Mouse (Mus musculus): ENCODE measurements at regions not wholly inside any gene's neighbourhood (a gene's known extent, or its start where the extent isn't known, plus 50 kb on each side); places are given as distances from the start of the nearest gene placed in this dataset.

DNA sequence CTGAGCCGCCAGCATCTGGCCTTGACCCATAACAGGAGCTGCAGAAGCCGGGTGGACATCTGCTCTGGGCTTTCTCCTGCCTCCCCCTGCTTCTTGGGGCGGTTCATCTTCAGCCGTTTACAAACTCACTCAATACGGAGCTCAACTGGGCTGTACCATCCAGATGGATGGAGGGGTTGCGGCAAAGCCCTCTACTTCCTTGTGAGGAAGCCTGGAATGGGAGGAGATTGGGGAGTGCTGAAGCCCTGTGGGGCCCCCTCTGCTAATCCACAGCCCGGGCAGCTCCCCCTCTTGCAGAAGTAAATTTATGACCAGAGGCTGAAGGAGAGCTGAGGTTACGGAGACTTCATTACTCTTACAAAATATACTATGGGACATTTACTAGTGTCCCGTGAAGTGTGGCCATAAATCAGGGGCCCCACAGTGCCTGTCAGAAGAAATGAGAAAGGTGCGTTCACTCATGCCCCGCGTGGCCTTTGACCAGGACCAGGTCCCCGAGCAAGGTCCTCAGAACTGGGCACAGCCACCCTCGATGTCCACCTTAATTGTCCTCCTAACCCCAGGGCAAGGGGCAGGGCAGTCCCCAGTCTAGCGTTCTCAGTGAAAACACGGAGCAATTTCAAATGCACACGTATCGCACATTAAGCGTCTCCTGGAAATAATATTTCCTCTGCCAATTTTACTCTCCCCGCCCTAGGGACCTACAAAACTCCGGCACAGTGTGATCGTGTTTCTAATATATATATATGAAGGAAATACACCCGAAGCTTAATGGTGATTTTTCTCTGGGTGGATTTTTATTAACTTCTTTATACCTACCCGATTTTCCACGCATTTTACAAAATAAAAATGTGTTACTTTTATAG, 115.1 kb downstream of the Cdc5l start:
- 0 out of 2 replicates have a peak, but pooled peaks cover 16% of the 10 kb centered on the region for H3K4me1 ChIP-seq
- H3K4me2 ChIP-seq (replicated peaks), result no peak overlapping the region
- H3K9me3 ChIP-seq, result no peaks in the 10 kb centered on the region
- ATAC-seq (ENCODE audit: insufficient number of reproducible peaks, insufficient read depth, low FRiP score, low TSS enrichment), result no peak
- no peak overlapping the region for H3K4me3 ChIP-seq
- no peaks in the 10 kb centered on the region for H3K27me3 ChIP-seq
- no peak overlapping the region for H3K27ac ChIP-seq
- no peak overlapping the region for H3K9ac ChIP-seq
- no peaks in the 10 kb centered on the region for H3K36me3 ChIP-seq
- 60% methylated on average over 25 of the region's 25 CpGs for WGBS

DNA sequence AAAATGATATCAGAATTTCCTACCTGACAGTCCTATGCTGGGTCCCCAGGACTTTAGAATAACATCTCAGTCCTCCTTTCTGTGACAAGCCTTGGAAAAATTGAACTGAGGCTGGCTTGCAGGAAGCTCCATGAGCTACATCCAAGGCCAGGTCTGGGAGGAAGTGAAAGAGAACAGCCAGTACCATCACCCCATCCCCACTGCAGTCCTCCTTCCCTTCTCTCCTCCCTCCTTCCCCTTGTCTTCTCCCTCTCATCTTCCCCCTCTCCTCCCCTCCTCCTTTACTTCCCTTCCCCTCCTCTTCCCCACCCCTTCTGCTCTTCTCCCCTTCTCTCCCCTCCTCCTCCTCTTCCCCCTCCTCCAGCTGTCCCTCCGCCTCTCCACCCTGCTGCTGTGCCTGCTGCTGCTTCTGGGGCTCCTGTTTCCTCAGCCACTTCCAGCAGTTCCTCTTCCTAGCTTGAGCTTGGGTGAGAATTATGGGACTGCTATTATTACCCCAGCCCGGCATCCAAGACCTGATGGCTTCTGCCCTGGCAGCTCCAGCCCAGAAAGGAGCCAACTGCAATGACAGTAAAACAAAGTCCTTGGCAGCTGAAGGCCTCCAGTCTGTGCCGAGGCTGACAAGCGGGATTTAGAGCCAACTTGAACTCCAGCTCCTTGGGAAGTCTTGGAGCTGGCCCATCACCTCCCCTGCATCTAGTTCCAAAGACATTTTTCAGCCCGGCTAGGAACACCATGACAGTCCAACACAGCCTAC, 120.8 kb downstream of the Cdc5l start:
- no peak for ATAC-seq (ENCODE audit: insufficient number of reproducible peaks, insufficient read depth, low FRiP score, low TSS enrichment)
- H3K27me3 ChIP-seq, result no peaks in the 10 kb centered on the region
- no peak overlapping the region for H3K9ac ChIP-seq
- WGBS, result 78% methylated on average over 5 of the region's 5 CpGs
- no peak overlapping the region for H3K27ac ChIP-seq
- H3K4me2 ChIP-seq (replicated peaks), result no peak overlapping the region
- peaks cover 8% of the 10 kb centered on the region for H3K9me3 ChIP-seq
- H3K36me3 ChIP-seq, result no peaks in the 10 kb centered on the region
- no peak overlapping the region for H3K4me3 ChIP-seq
- no peaks in the 10 kb centered on the region for H3K4me1 ChIP-seq

DNA sequence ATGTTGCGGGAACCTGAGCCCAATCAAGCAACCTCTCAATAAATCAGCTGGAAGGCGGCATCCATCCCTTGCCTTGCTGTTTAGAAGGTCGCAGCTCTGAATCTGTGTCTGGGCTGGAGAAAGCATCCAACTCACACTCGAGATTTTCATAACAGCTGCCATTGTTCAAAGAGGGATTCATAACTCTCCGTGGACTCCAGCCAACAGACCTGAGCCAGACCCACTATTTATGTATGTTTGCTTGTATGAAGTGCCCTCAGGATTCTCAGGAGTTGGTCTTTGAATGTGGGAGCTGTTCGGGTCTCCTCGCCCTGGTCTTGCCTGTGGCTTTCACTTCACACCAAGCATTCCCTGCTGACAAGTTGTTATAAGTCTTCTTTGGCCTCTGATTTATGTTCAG, 127.0 kb downstream of the Cdc5l start:
- 82% methylated on average over 7 of the region's 7 CpGs for WGBS
- Histone ChIP-seq H3K27me3 (no peaks in the 10 kb centered on the region), H3K27ac (no peak overlapping the region), H3K4me3 (no peak overlapping the region), H3K4me1 (no peaks in the 10 kb centered on the region), H3K9ac (no peak overlapping the region), H3K36me3 (no peaks in the 10 kb centered on the region), H3K4me2 (replicated peaks) (no peak overlapping the region), H3K9me3 (peaks cover 8% of the 10 kb centered on the region)
- no peak for ATAC-seq (ENCODE audit: insufficient number of reproducible peaks, insufficient read depth, low FRiP score, low TSS enrichment)

DNA sequence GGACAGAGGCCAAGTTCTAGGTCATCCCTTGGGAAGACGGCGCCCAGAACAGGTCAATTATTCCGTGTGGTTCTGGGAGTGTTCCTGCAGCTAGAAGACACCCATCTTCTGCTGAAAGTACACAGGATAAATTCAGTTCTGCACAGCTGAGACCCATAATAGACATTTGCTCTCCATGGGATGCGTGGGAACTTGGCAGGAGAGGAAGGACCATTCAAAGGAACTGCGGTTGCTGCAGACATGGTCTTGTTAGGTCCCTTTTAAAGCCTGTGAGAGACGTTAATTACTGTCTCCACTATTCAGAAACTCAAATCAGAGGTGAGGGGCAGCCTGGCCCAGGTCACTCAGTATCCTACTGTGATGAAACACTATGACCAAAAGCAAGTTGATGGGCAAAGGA, 130.4 kb downstream of the Cdc5l start:
- H3K9me3 ChIP-seq, result no peaks in the 10 kb centered on the region
- H3K4me1 ChIP-seq, result peaks cover 7% of the 10 kb centered on the region
- no peak overlapping the region for H3K27ac ChIP-seq
- 89% methylated on average over 6 of the region's 6 CpGs for WGBS
- H3K4me3 ChIP-seq, result no peak overlapping the region
- H3K4me2 ChIP-seq (replicated peaks), result no peak overlapping the region
- ATAC-seq (ENCODE audit: insufficient number of reproducible peaks, insufficient read depth, low FRiP score, low TSS enrichment), result no peak
- no peaks in the 10 kb centered on the region for H3K36me3 ChIP-seq
- no peaks in the 10 kb centered on the region for H3K27me3 ChIP-seq
- H3K9ac ChIP-seq, result no peak overlapping the region

DNA sequence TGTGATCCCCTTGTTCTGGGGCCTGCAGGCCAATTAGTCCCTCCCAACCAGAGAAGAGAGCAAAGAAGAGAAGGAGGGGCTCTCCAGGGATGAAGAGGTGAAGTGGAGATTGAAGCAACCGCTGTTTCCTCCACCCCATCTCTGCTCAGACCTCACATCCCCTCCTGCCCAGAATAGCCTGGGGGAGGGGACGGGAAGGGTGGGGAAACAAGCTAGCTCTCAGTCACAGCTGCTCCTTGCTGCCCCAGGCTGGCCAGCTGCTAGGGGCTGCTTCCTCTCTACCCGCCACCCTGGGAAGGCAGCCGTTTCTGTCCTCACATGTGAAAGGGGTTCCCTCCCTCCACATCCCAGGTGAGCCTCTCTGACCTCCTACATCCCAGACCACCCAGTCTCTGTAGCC, 135.2 kb downstream of the Cdc5l start:
- Histone ChIP-seq H3K9ac (no peak overlapping the region), H3K4me1 (peaks cover 10% of the 10 kb centered on the region), H3K9me3 (no peaks in the 10 kb centered on the region), H3K4me2 (replicated peaks) (no peak overlapping the region; the same call in 1 of the 2 replicates), H3K4me3 (no peak overlapping the region), H3K27ac (peak overlapping the region; percentile 61), H3K27me3 (no peaks in the 10 kb centered on the region), H3K36me3 (no peaks in the 10 kb centered on the region)
- 18% methylated on average over 4 of the region's 4 CpGs for WGBS
- 0 out of 2 replicates have a peak, but pooled peaks have one; percentile 60 for ATAC-seq (ENCODE audit: insufficient number of reproducible peaks, insufficient read depth, low FRiP score, low TSS enrichment)

DNA sequence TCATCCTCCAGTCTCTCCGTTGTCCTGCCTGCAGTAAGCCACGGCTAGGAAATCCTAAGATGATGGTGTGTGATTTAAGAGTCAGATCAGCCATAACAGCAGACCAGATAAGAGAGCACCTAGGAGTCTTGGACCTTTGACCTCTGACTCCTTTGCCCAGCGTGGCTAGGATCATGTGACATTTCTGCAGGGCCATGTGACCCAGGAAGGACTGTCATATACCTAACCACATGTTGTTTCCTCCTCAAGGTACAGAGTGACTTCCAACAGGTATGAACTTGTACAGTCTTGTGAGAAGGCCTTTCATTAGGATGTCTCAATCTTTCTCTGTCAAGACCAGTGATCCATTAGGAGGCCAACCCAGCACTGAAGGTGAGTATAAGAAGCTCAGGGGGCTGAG, 135.7 kb downstream of the Cdc5l start:
- Histone ChIP-seq H3K9me3 (no peaks in the 10 kb centered on the region), H3K4me2 (replicated peaks) (no peak overlapping the region), H3K4me3 (no peak overlapping the region), H3K36me3 (no peaks in the 10 kb centered on the region), H3K4me1 (peaks cover 14% of the 10 kb centered on the region), H3K27ac (no peak overlapping the region), H3K9ac (no peak overlapping the region), H3K27me3 (no peaks in the 10 kb centered on the region)
- 0 out of 2 replicates have a peak, but pooled peaks have one; percentile 6 for ATAC-seq (ENCODE audit: insufficient number of reproducible peaks, insufficient read depth, low FRiP score, low TSS enrichment)
- 74% methylated on average over 3 of the region's 3 CpGs for WGBS

DNA sequence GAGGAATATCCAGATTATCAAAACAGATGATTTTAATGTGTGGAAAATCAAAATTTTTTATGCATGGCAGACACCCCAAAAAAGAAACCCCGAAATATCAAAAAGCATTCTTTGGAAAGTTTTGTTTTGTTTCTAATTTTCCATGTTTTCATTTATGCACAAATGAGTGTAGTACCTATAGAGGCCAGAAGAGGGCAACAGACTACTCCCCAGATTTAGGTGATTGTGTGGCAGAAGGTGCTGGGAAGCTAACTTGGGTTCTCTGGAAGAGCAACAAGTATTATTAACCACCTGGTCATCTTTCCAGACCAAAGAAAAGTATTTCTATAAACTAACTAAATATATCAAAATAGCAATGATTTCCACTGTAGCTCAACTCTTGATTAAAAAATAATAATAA, 137.2 kb downstream of the Cdc5l start:
- peaks cover 19% of the 10 kb centered on the region for H3K4me1 ChIP-seq
- no peak overlapping the region for H3K4me3 ChIP-seq
- H3K4me2 ChIP-seq (replicated peaks), result no peak overlapping the region
- WGBS, result 81% methylated on average over 1 of the region's 1 CpGs
- no peaks in the 10 kb centered on the region for H3K9me3 ChIP-seq
- no peak overlapping the region for H3K27ac ChIP-seq
- H3K27me3 ChIP-seq, result no peaks in the 10 kb centered on the region
- ATAC-seq (ENCODE audit: insufficient number of reproducible peaks, insufficient read depth, low FRiP score, low TSS enrichment), result no peak
- H3K36me3 ChIP-seq, result no peaks in the 10 kb centered on the region
- H3K9ac ChIP-seq, result no peak overlapping the region

DNA sequence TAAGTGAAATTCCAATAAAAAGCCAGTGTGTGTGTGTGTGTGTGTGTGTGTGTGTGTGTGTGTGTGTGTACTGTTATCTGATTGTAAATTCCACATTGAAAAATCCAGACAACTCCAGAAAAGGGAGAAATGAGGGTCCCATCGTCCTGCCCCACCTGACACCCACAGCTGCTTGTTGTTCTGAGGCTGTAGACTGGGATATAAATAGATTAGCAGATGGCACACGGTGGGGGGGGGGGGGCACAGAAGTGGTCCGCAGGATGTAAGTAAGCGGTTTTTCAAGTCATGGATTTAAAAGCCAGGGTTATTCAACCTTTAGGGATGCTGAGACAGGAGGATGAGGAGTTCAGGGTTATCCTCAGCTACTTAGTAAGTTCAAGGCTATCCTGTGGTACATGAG, 138.7 kb downstream of the Cdc5l start:
- Histone ChIP-seq H3K9ac (no peak overlapping the region), H3K36me3 (no peaks in the 10 kb centered on the region), H3K9me3 (no peaks in the 10 kb centered on the region), H3K27ac (no peak overlapping the region), H3K27me3 (no peaks in the 10 kb centered on the region), H3K4me2 (replicated peaks) (no peak overlapping the region), H3K4me3 (no peak overlapping the region), H3K4me1 (peaks cover 19% of the 10 kb centered on the region)
- ATAC-seq (ENCODE audit: insufficient number of reproducible peaks, insufficient read depth, low FRiP score, low TSS enrichment), result no peak
- 79% methylated on average over 4 of the region's 4 CpGs for WGBS

DNA sequence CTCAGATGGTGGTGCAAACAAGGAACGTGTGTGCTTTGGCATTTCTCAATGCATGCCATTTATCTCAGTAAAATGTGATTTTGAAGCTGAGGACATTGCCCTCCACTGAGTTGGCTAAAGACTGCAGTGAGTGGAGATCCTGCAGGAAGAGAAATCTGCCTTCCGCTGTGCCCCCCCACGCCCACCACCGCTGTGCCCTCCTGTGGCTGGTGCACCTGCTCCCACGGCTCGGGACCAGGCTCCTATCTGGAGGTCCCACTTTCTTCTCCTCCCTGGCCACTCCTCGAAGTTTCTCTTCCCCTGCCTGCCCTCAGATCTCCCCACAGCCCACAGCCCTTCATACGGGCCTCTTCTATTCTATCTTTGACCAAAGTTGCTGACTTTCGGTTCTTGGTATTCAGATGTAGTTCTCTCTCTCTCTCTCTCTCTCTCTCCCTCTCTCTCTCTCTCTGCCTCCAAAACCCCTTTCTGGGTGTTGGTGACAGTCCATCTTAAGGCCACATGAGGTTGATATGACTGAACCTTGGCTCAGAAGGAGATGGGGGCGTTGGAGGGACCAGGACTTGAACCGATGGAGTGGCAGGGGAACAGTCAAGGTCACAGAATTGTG, 139.2 kb downstream of the Cdc5l start:
- Histone ChIP-seq H3K27me3 (no peaks in the 10 kb centered on the region), H3K4me3 (no peak overlapping the region), H3K9me3 (no peaks in the 10 kb centered on the region), H3K36me3 (no peaks in the 10 kb centered on the region), H3K9ac (no peak overlapping the region), H3K4me2 (replicated peaks) (no peak overlapping the region), H3K27ac (no peak overlapping the region), H3K4me1 (peaks cover 19% of the 10 kb centered on the region)
- 88% methylated on average over 11 of the region's 11 CpGs for WGBS
- ATAC-seq (ENCODE audit: insufficient number of reproducible peaks, insufficient read depth, low FRiP score, low TSS enrichment), result no peak

DNA sequence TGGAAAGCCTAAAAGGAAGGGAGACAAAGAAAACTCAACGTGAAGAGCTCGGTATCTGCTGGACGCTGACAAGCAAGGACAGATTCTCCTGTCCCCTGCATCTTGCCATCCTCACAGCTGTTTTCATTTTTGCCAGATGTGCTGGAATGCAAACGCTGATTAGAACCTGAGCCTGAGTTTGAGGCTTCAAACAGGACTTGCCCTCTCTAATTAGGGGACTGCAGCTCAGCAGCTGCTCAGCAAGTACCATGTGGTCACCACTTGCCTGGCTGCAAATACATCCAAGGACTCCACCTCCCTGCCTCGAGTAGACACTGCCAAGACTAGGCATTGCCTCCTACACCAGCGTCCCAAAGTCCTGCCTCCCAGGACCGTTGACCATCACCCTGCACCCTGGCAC, 140.7 kb downstream of the Cdc5l start:
- Histone ChIP-seq H3K9ac (no peak overlapping the region), H3K9me3 (no peaks in the 10 kb centered on the region), H3K4me1 (peaks cover 10% of the 10 kb centered on the region), H3K4me3 (no peak overlapping the region), H3K36me3 (no peaks in the 10 kb centered on the region), H3K4me2 (replicated peaks) (no peak overlapping the region), H3K27ac (no peak overlapping the region), H3K27me3 (no peaks in the 10 kb centered on the region)
- WGBS, result 43% methylated on average over 7 of the region's 7 CpGs
- ATAC-seq (ENCODE audit: insufficient number of reproducible peaks, insufficient read depth, low FRiP score, low TSS enrichment), result no peak

DNA sequence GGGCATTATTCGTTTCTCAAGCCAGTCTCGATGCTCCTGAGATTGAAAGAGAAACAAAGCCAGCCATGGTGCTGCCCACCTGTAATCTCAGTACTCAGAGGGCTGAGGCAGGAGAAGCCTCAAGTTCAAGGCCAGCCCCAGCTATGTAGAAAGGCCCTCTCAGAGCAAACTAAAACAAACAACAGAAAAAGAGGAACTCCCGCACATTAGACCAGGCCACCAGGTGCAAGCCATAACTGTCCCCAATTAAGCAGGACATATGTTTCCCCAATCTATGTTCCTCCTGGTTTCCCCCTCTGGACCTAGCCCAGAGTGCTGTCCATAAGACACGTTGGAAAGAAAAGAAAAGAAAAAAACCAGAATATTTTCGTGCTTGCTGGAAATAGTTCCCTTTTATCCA, 142.5 kb downstream of the Cdc5l start:
- no peak overlapping the region for H3K9ac ChIP-seq
- H3K4me2 ChIP-seq (replicated peaks), result no peak overlapping the region
- ATAC-seq (ENCODE audit: insufficient number of reproducible peaks, insufficient read depth, low FRiP score, low TSS enrichment), result no peak
- H3K4me3 ChIP-seq, result no peak overlapping the region
- 86% methylated on average over 5 of the region's 5 CpGs for WGBS
- peaks cover 10% of the 10 kb centered on the region; the same call in 1 of the 2 replicates for H3K4me1 ChIP-seq
- H3K36me3 ChIP-seq, result no peaks in the 10 kb centered on the region
- H3K9me3 ChIP-seq, result no peaks in the 10 kb centered on the region
- H3K27me3 ChIP-seq, result no peaks in the 10 kb centered on the region
- H3K27ac ChIP-seq, result no peak overlapping the region
